Mouse (Mus musculus): ENCODE results near the gene Myd88. TPM values are rescaled to one million over a fixed set of nuclear protein-coding genes. Genes with fewer than 3 reads are reported as not detected.

Gene Myd88
- total and polyA plus RNA-seq, 3 experiments, result 14.3 to 53.6 (median 22.7) TPM

DNA sequence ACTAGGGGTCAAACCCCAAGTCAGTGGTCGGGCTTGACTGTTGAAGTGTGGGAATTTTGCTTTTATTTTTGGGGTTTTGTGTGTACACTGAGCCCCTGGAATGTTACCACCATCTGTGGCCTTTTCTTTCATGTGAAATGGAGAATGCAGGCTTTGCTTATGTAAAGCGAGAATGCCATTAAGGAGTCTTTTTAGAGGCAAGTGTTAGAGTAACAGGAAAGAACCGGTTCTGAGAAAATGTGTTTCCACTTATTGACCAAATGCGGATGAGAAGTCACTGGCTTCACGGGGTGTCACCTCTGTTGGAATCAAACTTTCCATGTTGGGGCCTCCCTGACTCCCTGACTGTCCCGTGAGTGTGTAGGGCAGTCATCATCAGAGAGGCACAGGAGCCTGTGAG lies 34.3 kb upstream of the Myd88 start:
- Histone ChIP-seq H3K9ac (ENCODE audit: insufficient read depth, low read depth) (no peak overlapping the region), H3K27me3 (replicated peaks) (no peaks in the 10 kb centered on the region), H3K36me3 (replicated peaks in 1 of 2; ENCODE audit: control insufficient read depth in 1 of 2, insufficient read depth in 1 of 2, low read length in 1 of 2) (peaks cover 15 to 26% of the 10 kb centered on the region in 2 experiments), H3K4me2 (ENCODE audit: insufficient read depth, low read depth, poor library complexity, severe bottlenecking) (no peak overlapping the region), H3K9me3 (replicated peaks; ENCODE audit: low read length) (no peaks in the 10 kb centered on the region), H3K4me3 (replicated peaks in 1 of 3; ENCODE audit: low read depth in 2 of 3, low read length in 2 of 3, poor library complexity in 1 of 3) (no peak overlapping the region), H3K79me2 (replicated peaks; ENCODE audit: control insufficient read depth, extremely low read depth, insufficient read depth, poor library complexity, severe bottlenecking) (no peaks in the 10 kb centered on the region), H3K4me1 (ENCODE audit: control insufficient read depth in 1 of 2, insufficient read depth in 2 of 2) (peaks cover 0 to 8% of the 10 kb centered on the region in 2 experiments; a peak in 1 of 4 replicates), H3K27ac (ENCODE audit: insufficient read depth, low read depth) (no peak overlapping the region)
- no peak for DNase-seq (ENCODE audit: extremely low read depth)
- dilution Hi-C loops (cut with MboI; ENCODE audit: extremely low pct_ligation_motif_present, extremely low pct_unique_long_range_greater_than_20kb, low sequenced_read_pairs), result no loop called here
- TF ChIP-seq USF1 (IDR thresholded peaks at IDR 0.05; ENCODE audit: low read depth, low read length), result no peak
- TF ChIP-seq ZNF384 (IDR thresholded peaks at IDR 0.05; ENCODE audit: low read depth, low read length), result no peak
- TF ChIP-seq GABPA (IDR thresholded peaks at IDR 0.05; ENCODE audit: insufficient replicate concordance, low read depth, low read length), result no peak
- no peak for TF ChIP-seq ZMIZ1 (IDR thresholded peaks at IDR 0.05; ENCODE audit: low read depth, low read length)
- TF ChIP-seq USF2 (conservative IDR thresholded peaks at IDR 0.05; ENCODE audit: low read depth, low read length), result no peak
- TF ChIP-seq CTCF (conservative IDR thresholded peaks at IDR 0.05 in 1 of 2, IDR thresholded peaks at IDR 0.05 in 1 of 2; ENCODE audit: low read depth in 2 of 2, low read length in 2 of 2), result no peak
- no peak for TF ChIP-seq CHD2 (IDR thresholded peaks at IDR 0.05; ENCODE audit: low read length)
- TF ChIP-seq ELF1 (IDR thresholded peaks at IDR 0.05; ENCODE audit: low read depth, low read length), result no peak
- TF ChIP-seq RAD21 (IDR thresholded peaks at IDR 0.05; ENCODE audit: low read depth, low read length), result no peak
- TF ChIP-seq KAT2A (IDR thresholded peaks at IDR 0.05; ENCODE audit: insufficient replicate concordance, low read length), result no peak
- TF ChIP-seq SIN3A (IDR thresholded peaks at IDR 0.05; ENCODE audit: low read length), result no peak
- TF ChIP-seq MYC (IDR thresholded peaks at IDR 0.05; ENCODE audit: low read depth, low read length), result no peak
- no peak for TF ChIP-seq HCFC1 (IDR thresholded peaks at IDR 0.05; ENCODE audit: low read depth, low read length)
- no peak for TF ChIP-seq IRF4 (IDR thresholded peaks at IDR 0.05; ENCODE audit: low read depth, low read length)
- no peak for TF ChIP-seq MAX (IDR thresholded peaks at IDR 0.05; ENCODE audit: low read length)
- no peak for TF ChIP-seq BHLHE40 (IDR thresholded peaks at IDR 0.05; ENCODE audit: low read depth, low read length)
- TF ChIP-seq MAZ (IDR thresholded peaks at IDR 0.05; ENCODE audit: low read depth, low read length), result no peak
- no peak for TF ChIP-seq E2F4 (IDR thresholded peaks at IDR 0.05; ENCODE audit: insufficient replicate concordance, low read depth, low read length)
- in situ Hi-C loops (cut with MboI; ENCODE audit: low pct_ligation_motif_present, low pct_unique_long_range_greater_than_20kb, low sequenced_read_pairs), result no loop called here

DNA sequence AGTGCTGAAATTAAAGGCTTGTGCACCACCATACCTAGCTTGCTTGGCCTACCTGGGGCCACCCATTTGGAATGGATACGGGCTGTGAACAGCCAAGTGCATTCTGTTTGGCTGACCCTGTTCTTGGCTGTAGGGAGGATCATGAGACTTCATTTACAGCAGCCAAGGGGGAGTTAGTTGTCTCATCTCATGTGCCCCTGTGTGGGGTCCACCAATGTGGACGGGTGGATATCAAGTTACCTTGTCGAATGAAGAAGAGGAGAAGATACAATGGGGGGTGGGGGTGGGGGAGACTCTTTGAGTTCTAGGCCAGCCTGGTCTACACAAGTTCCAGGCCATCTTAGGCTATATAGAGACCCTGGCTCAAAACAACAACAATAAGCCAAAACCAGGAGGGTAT lies 33.8 kb upstream of the Myd88 start:
- dilution Hi-C loops (cut with MboI; ENCODE audit: extremely low pct_ligation_motif_present, extremely low pct_unique_long_range_greater_than_20kb, low sequenced_read_pairs) (no loop called here), in situ Hi-C loops (cut with MboI; ENCODE audit: low pct_ligation_motif_present, low pct_unique_long_range_greater_than_20kb, low sequenced_read_pairs) (no loop called here)
- no peaks in the 10 kb centered on the region for H3K27me3 ChIP-seq (replicated peaks)

More for the DNA sequence above, 33.8 kb upstream of the Myd88 start:
- Histone ChIP-seq H3K4me2 (ENCODE audit: insufficient read depth, low read depth, poor library complexity, severe bottlenecking) (no peak overlapping the region), H3K79me2 (replicated peaks; ENCODE audit: control insufficient read depth, extremely low read depth, insufficient read depth, poor library complexity, severe bottlenecking) (no peaks in the 10 kb centered on the region), H3K9me3 (replicated peaks; ENCODE audit: low read length) (no peaks in the 10 kb centered on the region), H3K9ac (ENCODE audit: insufficient read depth, low read depth) (no peak overlapping the region), H3K27ac (ENCODE audit: insufficient read depth, low read depth) (no peak overlapping the region), H3K36me3 (replicated peaks in 1 of 2; ENCODE audit: control insufficient read depth in 1 of 2, insufficient read depth in 1 of 2, low read length in 1 of 2) (peaks cover 13 to 22% of the 10 kb centered on the region in 2 experiments), H3K4me3 (replicated peaks in 1 of 3; ENCODE audit: low read depth in 2 of 3, low read length in 2 of 3, poor library complexity in 1 of 3) (no peak overlapping the region), H3K4me1 (ENCODE audit: control insufficient read depth in 1 of 2, insufficient read depth in 2 of 2) (peaks cover 0 to 8% of the 10 kb centered on the region in 2 experiments; a peak in 1 of 4 replicates)
- TF ChIP-seq MYC (IDR thresholded peaks at IDR 0.05; ENCODE audit: low read depth, low read length) (no peak), ZNF384 (IDR thresholded peaks at IDR 0.05; ENCODE audit: low read depth, low read length) (no peak), UBTF (IDR thresholded peaks at IDR 0.05; ENCODE audit: low read depth, low read length) (no peak), GABPA (IDR thresholded peaks at IDR 0.05; ENCODE audit: insufficient replicate concordance, low read depth, low read length) (no peak), NRF1 (IDR thresholded peaks at IDR 0.05; ENCODE audit: low read depth, low read length) (no peak), IRF4 (IDR thresholded peaks at IDR 0.05; ENCODE audit: low read depth, low read length) (no peak), CTCF (conservative IDR thresholded peaks at IDR 0.05 in 1 of 2, IDR thresholded peaks at IDR 0.05 in 1 of 2; ENCODE audit: low read depth in 2 of 2, low read length in 2 of 2) (no peak), MXI1 (IDR thresholded peaks at IDR 0.05; ENCODE audit: low read depth, low read length) (no peak), USF1 (IDR thresholded peaks at IDR 0.05; ENCODE audit: low read depth, low read length) (no peak), ZC3H11A (IDR thresholded peaks at IDR 0.05; ENCODE audit: low read depth, low read length) (no peak), CHD1 (IDR thresholded peaks at IDR 0.05; ENCODE audit: low read depth, low read length) (no peak), ELF1 (IDR thresholded peaks at IDR 0.05; ENCODE audit: low read depth, low read length) (no peak), POLR2AphosphoS2 (IDR thresholded peaks at IDR 0.05; ENCODE audit: low read depth, low read length) (no peak)
- no peak for DNase-seq (ENCODE audit: extremely low read depth)

All from CH12.LX (cell line).